In genomic region chr4:126554462-126554861, GRCm38 (mm10) we compare ENCODE assay signal across 7 mouse cellular contexts. TPM values are rescaled to one million over a fixed set of nuclear protein-coding genes. Genes with fewer than 3 reads are reported as not detected.
DNase-seq lines count a peak whose midpoint lies in the region; ATAC-seq and TF ChIP-seq lines count a peak whose summit lies in the region.

No protein-coding gene starts in this region.

- peaks cover 0 to 10% of the 10 kb centered on the region in 2 experiments; a peak in 3 of 4 replicates for H3K4me1 ChIP-seq in MEL (ENCODE audit: control insufficient read depth in 1 of 2, insufficient read depth in 2 of 2, low read length in 2 of 2)
- H3K4me1 ChIP-seq in hindbrain, embryonic 12.5 days: peaks cover 6% of the 10 kb centered on the region

- H3K27ac ChIP-seq in layer of hippocampus, adult 2 months: no peak overlapping the region
- H3K27ac ChIP-seq in MEL (ENCODE audit: control insufficient read depth, low read depth, low read length): peak overlapping the region; percentile 12
- no peak overlapping the region for H3K27ac ChIP-seq in hindbrain, embryonic 12.5 days

- TF ChIP-seq EP300 in MEL (IDR thresholded peaks at IDR 0.05; ENCODE audit: low read depth in 1 of 2, low read length in 2 of 2): peak; percentile 13 to 62; a peak in 2 of 4 replicates

- peak; percentile 96 for TF ChIP-seq RAD21 in MEL (IDR thresholded peaks at IDR 0.05; ENCODE audit: low read depth, low read length)

- TF ChIP-seq POLR2A in MEL (IDR thresholded peaks at IDR 0.05; ENCODE audit: control insufficient read depth in 1 of 2, insufficient read depth in 1 of 2, low read depth in 1 of 2, low read length in 2 of 2, poor library complexity in 1 of 2): 0 out of 4 replicates have a peak, but pooled peaks of 1 of the 2 experiments have one; percentile 19

- H3K4me2 ChIP-seq in hindbrain, embryonic 12.5 days (replicated peaks): no peak overlapping the region

- DNase-seq in layer of hippocampus, adult 2 months (ENCODE audit: low spot score in 2 of 2): no peak
- DNase-seq in layer of hippocampus, postnatal 25 days (ENCODE audit: extremely low spot score in 1 of 2, low spot score in 1 of 2): no peak
- DNase-seq in MEL (ENCODE audit: low read depth, low spot score): peak; percentile 90
- peak; percentile 82 for DNase-seq in c-Kit-positive CD71-positive TER-119-positive erythroid progenitor cells, embryonic 14.5 days (ENCODE audit: low spot score)
- no peak for DNase-seq in adrenal gland, postnatal 14 days

- 34% methylated on average over 3 of the region's 3 CpGs for WGBS in hindbrain, embryonic 12.5 days

- TF ChIP-seq CTCF in layer of hippocampus, adult 2 months (conservative IDR thresholded peaks at IDR 0.05): peak; percentile 84
- peak in 2 of 3 experiments; percentile 6 to 88; a peak in 3 of 6 replicates for TF ChIP-seq CTCF in MEL (IDR thresholded peaks at IDR 0.05 in 2 of 3, conservative IDR thresholded peaks at IDR 0.05 in 1 of 3; ENCODE audit: control insufficient read depth in 1 of 3, insufficient read depth in 1 of 3, low read depth in 2 of 3, low read length in 3 of 3, poor library complexity in 1 of 3, severe bottlenecking in 1 of 3)

- no peak overlapping the region for H3K4me3 ChIP-seq in layer of hippocampus, adult 2 months
- peak overlapping the region; percentile 10 to 15 for H3K4me3 ChIP-seq in MEL (ENCODE audit: control insufficient read depth in 1 of 2, insufficient read depth in 1 of 2, low read depth in 2 of 2, low read length in 2 of 2)
- H3K4me3 ChIP-seq in hindbrain, embryonic 12.5 days: no peak overlapping the region

- peak overlapping the region; percentile 43 for H3K9ac ChIP-seq in MEL (ENCODE audit: control insufficient read depth, low read depth, low read length, poor library complexity, severe bottlenecking)
- H3K9ac ChIP-seq in hindbrain, embryonic 12.5 days: no peak overlapping the region

- peaks cover under 1 to 26% of the 10 kb centered on the region in 2 experiments; a peak in 3 of 4 replicates for H3K36me3 ChIP-seq in MEL (ENCODE audit: control insufficient read depth in 1 of 2, insufficient read depth in 2 of 2, low read length in 2 of 2)
- no peaks in the 10 kb centered on the region for H3K36me3 ChIP-seq in hindbrain, embryonic 12.5 days

- ATAC-seq in megakaryocyte, adult 5-6 weeks (ENCODE audit: poor library complexity, severe bottlenecking): peak; percentile 49
- ATAC-seq in hindbrain, embryonic 12.5 days (ENCODE audit: low FRiP score): no peak

- no peaks in the 10 kb centered on the region for H3K9me3 ChIP-seq in MEL (replicated peaks; ENCODE audit: insufficient read depth, low read length)
- no peaks in the 10 kb centered on the region for H3K9me3 ChIP-seq in hindbrain, embryonic 12.5 days (replicated peaks)

- peaks cover 0 to 1% of the 10 kb centered on the region in 2 experiments; a peak in 1 of 4 replicates for H3K27me3 ChIP-seq in MEL (ENCODE audit: control insufficient read depth in 1 of 2, insufficient read depth in 2 of 2, low read length in 2 of 2)
- H3K27me3 ChIP-seq in hindbrain, embryonic 12.5 days: no peaks in the 10 kb centered on the region

- H3K79me2 ChIP-seq in MEL (ENCODE audit: control insufficient read depth, insufficient read depth, low read length, poor library complexity): peaks cover 17% of the 10 kb centered on the region

TF ChIP-seq in MEL, 35 proteins besides CTCF, POLR2A, EP300 and RAD21:
- TF ChIP-seq MAX (IDR thresholded peaks at IDR 0.05; ENCODE audit: low read length) (peak; percentile 95), MEF2A (IDR thresholded peaks at IDR 0.05; ENCODE audit: extremely low read depth, insufficient replicate concordance, low read depth, low read length, poor library complexity, severe bottlenecking) (no peak), UBTF (IDR thresholded peaks at IDR 0.05; ENCODE audit: borderline replicate concordance, insufficient read depth, low read depth, low read length) (no peak), ZC3H11A (IDR thresholded peaks at IDR 0.05; ENCODE audit: low read depth, low read length) (peak; percentile 73), CHD1 (IDR thresholded peaks at IDR 0.05; ENCODE audit: low read depth, low read length) (no peak), ETS1 (IDR thresholded peaks at IDR 0.05; ENCODE audit: low read depth, low read length) (peak; percentile 70), KAT2A (conservative IDR thresholded peaks at IDR 0.05; ENCODE audit: low read depth, low read length) (no peak), TCF12 (IDR thresholded peaks at IDR 0.05; ENCODE audit: low read depth, low read length) (no peak), MYC (IDR thresholded peaks at IDR 0.05; ENCODE audit: low read depth, low read length) (peak; percentile 99), NELFE (IDR thresholded peaks at IDR 0.05; ENCODE audit: low read depth, low read length) (no peak), USF1 (IDR thresholded peaks at IDR 0.05; ENCODE audit: low read depth, low read length) (no peak), E2F4 (IDR thresholded peaks at IDR 0.05; ENCODE audit: borderline replicate concordance, low read depth, low read length) (no peak), GABPA (IDR thresholded peaks at IDR 0.05; ENCODE audit: low read depth, low read length) (no peak), NRF1 (IDR thresholded peaks at IDR 0.05; ENCODE audit: insufficient read depth, low read depth, low read length, poor library complexity, severe bottlenecking) (no peak), TBP (IDR thresholded peaks at IDR 0.05; ENCODE audit: low read depth, low read length) (0 out of 2 replicates have a peak, but pooled peaks have one; percentile 36), SMC3 (IDR thresholded peaks at IDR 0.05; ENCODE audit: low read depth, low read length) (peak; percentile 71), GATA1 (IDR thresholded peaks at IDR 0.05; ENCODE audit: low read depth, low read length) (peak; percentile 79), TAL1 (IDR thresholded peaks at IDR 0.05; ENCODE audit: low read length) (peak; percentile 45), POLR2AphosphoS2 (IDR thresholded peaks at IDR 0.05; ENCODE audit: low read length) (no peak), ZNF384 (IDR thresholded peaks at IDR 0.05; ENCODE audit: low read depth, low read length) (peak; percentile 100), CHD2 (IDR thresholded peaks at IDR 0.05; ENCODE audit: low read length) (no peak), MXI1 (IDR thresholded peaks at IDR 0.05; ENCODE audit: low read depth, low read length) (peak; percentile 98), SIN3A (IDR thresholded peaks at IDR 0.05; ENCODE audit: low read length) (peak; percentile 97), ZKSCAN1 (IDR thresholded peaks at IDR 0.05; ENCODE audit: low read depth, low read length) (peak; percentile 74; the same call in 1 of the 2 replicates), HCFC1 (IDR thresholded peaks at IDR 0.05; ENCODE audit: low read depth, low read length) (peak; percentile 57), RCOR1 (IDR thresholded peaks at IDR 0.05; ENCODE audit: low read depth, low read length) (peak; percentile 79)

RNA-seq across cellular contexts. Expression of gene Clspn, which starts 2.3 kb away (rescaled TPM):
- total RNA-seq in layer of hippocampus, adult 2 months (2021): 1 to 10 TPM; 1.6 to 2.2 TPM
- 1 to 10 TPM; 1.1 to 2.5 TPM for total RNA-seq in layer of hippocampus, postnatal 25 days (2021)
- 42.0 and 46.9 TPM in 2 replicates for total RNA-seq in MEL (2012; rRNA removed)
- polyA plus RNA-seq in MEL (2012; ENCODE audit: insufficient read depth in 1 of 2, insufficient read length in 2 of 2, low read depth in 1 of 2, low replicate concordance in 2 of 2, missing spikeins in 1 of 2): 100 to 1,000 TPM in 1 of 2 experiments, 10 to 100 TPM in 1; 64.0 to 618 TPM
- 29.7 and 33.8 TPM in 2 replicates for total RNA-seq in megakaryocyte, adult 5-6 weeks (2015)
- 82.6 and 84.1 TPM in 2 replicates for total RNA-seq in megakaryocyte, adult 5-6 weeks (2017)
- total RNA-seq in adrenal gland, postnatal 14 days (2021): 10.2 and 11.3 TPM in 2 replicates
- 23.5 and 27.2 TPM in 2 replicates for polyA plus RNA-seq in hindbrain, embryonic 12.5 days (2016; fragmentation: Nextera tagmentation; extraction: Ambion mirVana)

RNA-seq across cellular contexts. Expression of gene Ago4, which starts 21.2 kb away (rescaled TPM):
- 1 to 10 TPM; 7.5 to 9.5 TPM for total RNA-seq in layer of hippocampus, adult 2 months (2021)
- 1 to 10 TPM; 6.9 to 7.4 TPM for total RNA-seq in layer of hippocampus, postnatal 25 days (2021)
- total RNA-seq in MEL (2012; rRNA removed): 0.39 and 0.42 TPM in 2 replicates
- polyA plus RNA-seq in MEL (2012; ENCODE audit: insufficient read depth in 1 of 2, insufficient read length in 2 of 2, low read depth in 1 of 2, low replicate concordance in 2 of 2, missing spikeins in 1 of 2): 1 to 10 TPM in 1 of 2 experiments, not detected in 1; 1.8 TPM
- 2.9 and 4.0 TPM in 2 replicates for total RNA-seq in megakaryocyte, adult 5-6 weeks (2015)
- total RNA-seq in megakaryocyte, adult 5-6 weeks (2017): 5.3 and 6.2 TPM in 2 replicates
- 4.3 and 5.9 TPM in 2 replicates for total RNA-seq in adrenal gland, postnatal 14 days (2021)
- polyA plus RNA-seq in hindbrain, embryonic 12.5 days (2016; fragmentation: Nextera tagmentation; extraction: Ambion mirVana): 8.0 and 8.2 TPM in 2 replicates

RNA-seq across cellular contexts. Expression of gene 5730409E04Rik, which starts 55.2 kb away (rescaled TPM):
- 10 to 100 TPM; 64.3 to 72.3 TPM for total RNA-seq in layer of hippocampus, adult 2 months (2021)
- 10 to 100 TPM; 67.6 to 70.2 TPM for total RNA-seq in layer of hippocampus, postnatal 25 days (2021)
- not detected in 2 replicates for total RNA-seq in MEL (2012; rRNA removed)
- not detected for polyA plus RNA-seq in MEL (2012; ENCODE audit: insufficient read depth in 1 of 2, insufficient read length in 2 of 2, low read depth in 1 of 2, low replicate concordance in 2 of 2, missing spikeins in 1 of 2)
- total RNA-seq in megakaryocyte, adult 5-6 weeks (2015): 0.34 and 0.91 TPM in 2 replicates
- total RNA-seq in megakaryocyte, adult 5-6 weeks (2017): 1.2 and 1.6 TPM in 2 replicates
- 8.8 and 11.7 TPM in 2 replicates for total RNA-seq in adrenal gland, postnatal 14 days (2021)
- polyA plus RNA-seq in hindbrain, embryonic 12.5 days (2016; fragmentation: Nextera tagmentation; extraction: Ambion mirVana): 2.5 and 3.1 TPM in 2 replicates

Comparison
In these comparisons a context has a peak if more than half of its experiments do, and no peak if none do; other contexts are left out.
1. DNase-seq: peak in MEL (single experiment) and c-Kit-positive CD71-positive TER-119-positive erythroid progenitor cells, embryonic 14.5 days (single experiment); none in layer of hippocampus, adult 2 months (0 of 2), layer of hippocampus, postnatal 25 days (0 of 2) and adrenal gland, postnatal 14 days (single experiment).
2. H3K4me3 ChIP-seq: peak in MEL (2 of 2); none in layer of hippocampus, adult 2 months (single experiment) and hindbrain, embryonic 12.5 days (single experiment).